Mouse (Mus musculus): ENCODE measurements at regions not wholly inside any gene's neighbourhood (a gene's known extent, or its start where the extent isn't known, plus 50 kb on each side); places are given as distances from the start of the nearest gene placed in this dataset.
A peak's percentile ranks its signal among the peaks of the same experiment; 100 is the strongest.

GRCm38 (mm10) chr8:10905761-10906160, 102.5 kb downstream of the Irs2 start:
- DNase-seq, result no peak

- DNase-seq, result no peak
Observed at GRCm38 (mm10) chr8:10903957-10904356, 104.3 kb downstream of the Irs2 start.

- no peak for DNase-seq
Observed at GRCm38 (mm10) chr8:10901954-10902353, 106.3 kb downstream of the Irs2 start.

- DNase-seq, result no peak
Observed at GRCm38 (mm10) chr8:10901014-10901413, 107.2 kb downstream of the Irs2 start.

GRCm38 (mm10) chr8:10899581-10900155, 108.6 kb downstream of the Irs2 start:
- no peak for DNase-seq

GRCm38 (mm10) chr8:10898562-10899527, 109.4 kb downstream of the Irs2 start:
- DNase-seq, result no peak

- DNase-seq, result no peak
Observed at GRCm38 (mm10) chr8:10897573-10897972, 110.7 kb downstream of the Irs2 start.

- no peak for DNase-seq
Observed at GRCm38 (mm10) chr8:10895178-10895577, 113.1 kb downstream of the Irs2 start.

GRCm38 (mm10) chr8:10894306-10894705, 114.0 kb downstream of the Irs2 start:
- DNase-seq, result no peak

GRCm38 (mm10) chr8:10893709-10894108, 114.5 kb downstream of the Irs2 start:
- DNase-seq, result no peak

- no peak for DNase-seq
Observed at GRCm38 (mm10) chr8:10891906-10892305, 116.4 kb downstream of the Irs2 start.

GRCm38 (mm10) chr8:10891440-10891839, 116.8 kb downstream of the Irs2 start:
- no peak for DNase-seq

- no peak for DNase-seq
Observed at GRCm38 (mm10) chr8:10885452-10885851, 122.8 kb downstream of the Irs2 start.

- DNase-seq, result peak; percentile 48
Observed at GRCm38 (mm10) chr8:10883418-10883817, 124.8 kb downstream of the Irs2 start.

GRCm38 (mm10) chr8:10882381-10882780, 125.9 kb downstream of the Irs2 start:
- peak; percentile 24 for DNase-seq

- DNase-seq, result no peak
Observed at GRCm38 (mm10) chr8:10879883-10880282, 128.4 kb downstream of the Irs2 start.

GRCm38 (mm10) chr8:10879049-10879847, 129.0 kb downstream of the Irs2 start:
- DNase-seq, result no peak

GRCm38 (mm10) chr8:10878371-10878770, 129.9 kb downstream of the Irs2 start:
- DNase-seq, result no peak

- DNase-seq, result no peak
Observed at GRCm38 (mm10) chr8:10875170-10875569, 133.1 kb downstream of the Irs2 start.

- DNase-seq, result no peak
Observed at GRCm38 (mm10) chr8:10871451-10871850, 136.8 kb downstream of the Irs2 start.

- no peak for DNase-seq
Observed at GRCm38 (mm10) chr8:10870423-10871055, 137.7 kb downstream of the Irs2 start.

- no peak for DNase-seq
Observed at GRCm38 (mm10) chr8:10869866-10870265, 138.4 kb downstream of the Irs2 start.

All from heart, postnatal 4 days (tissue).